10 mouse cellular contexts compared by ENCODE assay signal in genomic region chr10:80143664-80144063, GRCm38 (mm10). TPM values are rescaled to one million over a fixed set of nuclear protein-coding genes. Genes with fewer than 3 reads are reported as not detected.
DNase-seq lines count a peak whose midpoint lies in the region; ATAC-seq and TF ChIP-seq lines count a peak whose summit lies in the region.
"Had no signal": no experiment of that assay in that cellular context is flagged by ENCODE, and none has a peak within 500 bp of the region (broad histone marks: within the 10 kb centered on the region; RNA-seq: fewer than 3 reads in every experiment).

No protein-coding gene starts in this region.

- no peak for ATAC-seq in megakaryocyte, adult 5-6 weeks (ENCODE audit: poor library complexity, severe bottlenecking)
- ATAC-seq in embryonic facial prominence, embryonic 13.5 days (ENCODE audit: insufficient number of reproducible peaks, insufficient read depth, low FRiP score, low TSS enrichment, low read depth): no peak
- no peak for ATAC-seq in liver, embryonic 12.5 days

- intact Hi-C loops in gastrocnemius, adult 2 months (cut with DNase I): no loop called here

- H3K36me3 ChIP-seq in megakaryocyte, embryonic 14.5 days (replicated peaks; ENCODE audit: low read length): peaks cover 42% of the 10 kb centered on the region
- H3K36me3 ChIP-seq in embryonic facial prominence, embryonic 13.5 days: peaks cover 39% of the 10 kb centered on the region
- peaks cover 38% of the 10 kb centered on the region for H3K36me3 ChIP-seq in liver, embryonic 12.5 days

- WGBS in embryonic facial prominence, embryonic 13.5 days: 92% methylated on average over 7 of the region's 7 CpGs
- 86% methylated on average over 7 of the region's 7 CpGs for WGBS in liver, embryonic 12.5 days (ENCODE audit: insufficient replicate concordance)

- H3K27me3 ChIP-seq in megakaryocyte, embryonic 14.5 days (replicated peaks): peaks cover under 1% of the 10 kb centered on the region
- no peaks in the 10 kb centered on the region for H3K27me3 ChIP-seq in embryonic facial prominence, embryonic 13.5 days
- peaks cover 14% of the 10 kb centered on the region for H3K27me3 ChIP-seq in liver, embryonic 12.5 days (replicated peaks)

- no peak for DNase-seq in gastrocnemius, adult 2 months
- DNase-seq in gastrocnemius, postnatal 25 days: no peak
- no peak for DNase-seq in lung, postnatal 14 days
- DNase-seq in embryo, embryonic 11 days: no peak
- DNase-seq: cerebellum, postnatal 36 days; lung, adult 2 months had no signal

- H3K4me3 ChIP-seq in gastrocnemius, adult 2 months: peak overlapping the region; percentile 95
- H3K4me3 ChIP-seq in megakaryocyte, embryonic 14.5 days (replicated peaks): peak overlapping the region; percentile 70
- H3K4me3 ChIP-seq in embryonic facial prominence, embryonic 13.5 days: peak overlapping the region; percentile 3; the same call in 1 of the 2 replicates
- peak overlapping the region; percentile 76; the same call in 1 of the 2 replicates for H3K4me3 ChIP-seq in liver, embryonic 12.5 days

- peak overlapping the region; percentile 92 for H3K4me2 ChIP-seq in embryonic facial prominence, embryonic 13.5 days
- peak overlapping the region; percentile 90 for H3K4me2 ChIP-seq in liver, embryonic 12.5 days

- no peak overlapping the region for H3K9ac ChIP-seq in embryonic facial prominence, embryonic 13.5 days
- H3K9ac ChIP-seq in liver, embryonic 12.5 days: no peak overlapping the region

- H3K4me1 ChIP-seq in megakaryocyte, embryonic 14.5 days: peaks cover 86% of the 10 kb centered on the region
- H3K4me1 ChIP-seq in embryonic facial prominence, embryonic 13.5 days: peaks cover 56% of the 10 kb centered on the region
- peaks cover 89% of the 10 kb centered on the region for H3K4me1 ChIP-seq in liver, embryonic 12.5 days

- H3K9me3 ChIP-seq in megakaryocyte, embryonic 14.5 days: no peaks in the 10 kb centered on the region
- no peaks in the 10 kb centered on the region for H3K9me3 ChIP-seq in embryonic facial prominence, embryonic 13.5 days
- no peaks in the 10 kb centered on the region for H3K9me3 ChIP-seq in liver, embryonic 12.5 days (replicated peaks)

- no peak for TF ChIP-seq CTCF in gastrocnemius, adult 2 months (IDR thresholded peaks at IDR 0.05)

- peak overlapping the region; percentile 98 for H3K27ac ChIP-seq in gastrocnemius, adult 2 months
- H3K27ac ChIP-seq in embryonic facial prominence, embryonic 13.5 days: no peak overlapping the region
- no peak overlapping the region; the same call in 1 of the 2 replicates for H3K27ac ChIP-seq in liver, embryonic 12.5 days

RNA-seq across cellular contexts. Expression of gene Cbarp, which starts 3.0 kb away (rescaled TPM):
- 1 to 10 TPM; 1.8 to 2.3 TPM for total RNA-seq in gastrocnemius, adult 2 months (2021)
- total RNA-seq in gastrocnemius, postnatal 25 days (2021): 1 to 10 TPM; 1.2 to 1.6 TPM
- polyA plus RNA-seq in megakaryocyte, embryonic 14.5 days (2012; ENCODE audit: insufficient read depth, low replicate concordance): 4.8 and 11.7 TPM in 2 replicates
- total RNA-seq in megakaryocyte, adult 5-6 weeks (2015): 1.6 and 2.2 TPM in 2 replicates
- total RNA-seq in megakaryocyte, adult 5-6 weeks (2017): 1.4 TPM in 1 of 2 replicates, not detected in the other
- polyA plus RNA-seq in embryonic facial prominence, embryonic 13.5 days (2015; fragmentation: Nextera tagmentation; extraction: Ambion mirVana): 6.8 and 9.8 TPM in 2 replicates
- 0.94 and 0.96 TPM in 2 replicates for polyA plus RNA-seq in liver, embryonic 12.5 days (2016; fragmentation: Nextera tagmentation; extraction: Ambion mirVana)

RNA-seq across cellular contexts. Expression of gene Midn, which starts 4.4 kb away (rescaled TPM):
- total RNA-seq in gastrocnemius, adult 2 months (2021): 10 to 100 TPM; 34.3 to 39.8 TPM
- total RNA-seq in gastrocnemius, postnatal 25 days (2021): 10 to 100 TPM; 33.7 to 34.8 TPM
- 171 and 203 TPM in 2 replicates for polyA plus RNA-seq in megakaryocyte, embryonic 14.5 days (2012; ENCODE audit: insufficient read depth, low replicate concordance)
- total RNA-seq in megakaryocyte, adult 5-6 weeks (2015): 29.5 and 29.6 TPM in 2 replicates
- total RNA-seq in megakaryocyte, adult 5-6 weeks (2017): 22.4 and 36.1 TPM in 2 replicates
- polyA plus RNA-seq in embryonic facial prominence, embryonic 13.5 days (2015; fragmentation: Nextera tagmentation; extraction: Ambion mirVana): 21.2 and 25.7 TPM in 2 replicates
- 5.7 and 6.3 TPM in 2 replicates for polyA plus RNA-seq in liver, embryonic 12.5 days (2016; fragmentation: Nextera tagmentation; extraction: Ambion mirVana)

RNA-seq across cellular contexts. Expression of gene Atp5d, which starts 5.2 kb away (rescaled TPM):
- 100 to 1,000 TPM; 535 to 725 TPM for total RNA-seq in gastrocnemius, adult 2 months (2021)
- total RNA-seq in gastrocnemius, postnatal 25 days (2021): 100 to 1,000 TPM; 634 to 665 TPM
- polyA plus RNA-seq in megakaryocyte, embryonic 14.5 days (2012; ENCODE audit: insufficient read depth, low replicate concordance): 1,192 and 1,533 TPM in 2 replicates
- total RNA-seq in megakaryocyte, adult 5-6 weeks (2015): 161 and 162 TPM in 2 replicates
- 31.0 and 34.7 TPM in 2 replicates for total RNA-seq in megakaryocyte, adult 5-6 weeks (2017)
- 491 and 513 TPM in 2 replicates for polyA plus RNA-seq in embryonic facial prominence, embryonic 13.5 days (2015; fragmentation: Nextera tagmentation; extraction: Ambion mirVana)
- polyA plus RNA-seq in liver, embryonic 12.5 days (2016; fragmentation: Nextera tagmentation; extraction: Ambion mirVana): 393 and 419 TPM in 2 replicates

RNA-seq across cellular contexts. Expression of gene Cirbp, which starts 22.1 kb away (rescaled TPM):
- 10 to 100 TPM; 22.1 to 30.7 TPM for total RNA-seq in gastrocnemius, adult 2 months (2021)
- total RNA-seq in gastrocnemius, postnatal 25 days (2021): 10 to 100 TPM; 17.3 to 21.4 TPM
- 27.7 and 39.5 TPM in 2 replicates for polyA plus RNA-seq in megakaryocyte, embryonic 14.5 days (2012; ENCODE audit: insufficient read depth, low replicate concordance)
- total RNA-seq in megakaryocyte, adult 5-6 weeks (2015): 11.7 and 13.8 TPM in 2 replicates
- 29.3 and 32.1 TPM in 2 replicates for total RNA-seq in megakaryocyte, adult 5-6 weeks (2017)
- 142 and 162 TPM in 2 replicates for polyA plus RNA-seq in embryonic facial prominence, embryonic 13.5 days (2015; fragmentation: Nextera tagmentation; extraction: Ambion mirVana)
- polyA plus RNA-seq in liver, embryonic 12.5 days (2016; fragmentation: Nextera tagmentation; extraction: Ambion mirVana): 22.1 and 27.3 TPM in 2 replicates

RNA-seq across cellular contexts. Expression of gene Stk11, which starts 28.1 kb away (rescaled TPM):
- 100 to 1,000 TPM; 144 to 153 TPM for total RNA-seq in gastrocnemius, adult 2 months (2021)
- total RNA-seq in gastrocnemius, postnatal 25 days (2021): 100 to 1,000 TPM in 1 of 2 experiments, 10 to 100 TPM in 1; 99.8 to 120 TPM
- polyA plus RNA-seq in megakaryocyte, embryonic 14.5 days (2012; ENCODE audit: insufficient read depth, low replicate concordance): 153 and 200 TPM in 2 replicates
- total RNA-seq in megakaryocyte, adult 5-6 weeks (2015): 58.0 and 60.7 TPM in 2 replicates
- 142 and 146 TPM in 2 replicates for total RNA-seq in megakaryocyte, adult 5-6 weeks (2017)
- polyA plus RNA-seq in embryonic facial prominence, embryonic 13.5 days (2015; fragmentation: Nextera tagmentation; extraction: Ambion mirVana): 18.5 and 19.0 TPM in 2 replicates
- 18.6 and 19.8 TPM in 2 replicates for polyA plus RNA-seq in liver, embryonic 12.5 days (2016; fragmentation: Nextera tagmentation; extraction: Ambion mirVana)

Comparison
In these comparisons a context has a peak if more than half of its experiments do, and no peak if none do; other contexts are left out.
1. H3K4me3 ChIP-seq: peak in every context shown above with its lines; median percentile 95 in gastrocnemius, adult 2 months; 76 in liver, embryonic 12.5 days; 70 in megakaryocyte, embryonic 14.5 days; 3 in embryonic facial prominence, embryonic 13.5 days.